Comparison of ENCODE assay signal across 11 mouse cellular contexts in genomic region chr5:125488116-125488455, GRCm38 (mm10). TPM values are rescaled to one million over a fixed set of nuclear protein-coding genes. Genes with fewer than 3 reads are reported as not detected.
DNase-seq lines count a peak whose midpoint lies in the region; ATAC-seq and TF ChIP-seq lines count a peak whose summit lies in the region.
"Had no signal": no experiment of that assay in that cellular context is flagged by ENCODE, and none has a peak within 500 bp of the region (broad histone marks: within the 10 kb centered on the region; RNA-seq: fewer than 3 reads in every experiment).

No protein-coding gene starts in this region.

- no peak overlapping the region for H3K9ac ChIP-seq in lung, postnatal 0 days (replicated peaks; ENCODE audit: low read depth)
- no peak overlapping the region for H3K9ac ChIP-seq in hindbrain, embryonic 13.5 days
- H3K9ac ChIP-seq in neural tube, embryonic 13.5 days, result no peak overlapping the region
- H3K9ac ChIP-seq: limb, embryonic 15.5 days had no signal

- WGBS in cerebellum, adult 2 months, result 41% methylated on average over 4 of the region's 4 CpGs
- 51% methylated on average over 4 of the region's 4 CpGs for WGBS in lung, postnatal 0 days
- WGBS in hindbrain, embryonic 13.5 days, result 64% methylated on average over 4 of the region's 4 CpGs
- 65% methylated on average over 4 of the region's 4 CpGs for WGBS in neural tube, embryonic 13.5 days
- 80% methylated on average over 4 of the region's 4 CpGs for WGBS in limb, embryonic 10.5 days

- H3K27me3 ChIP-seq in cerebellum, adult 2 months (ENCODE audit: control insufficient read depth, insufficient read depth, low read length), result no peaks in the 10 kb centered on the region
- no peaks in the 10 kb centered on the region for H3K27me3 ChIP-seq in lung, postnatal 0 days (replicated peaks; ENCODE audit: insufficient read depth, low read length)
- H3K27me3 ChIP-seq in hindbrain, embryonic 13.5 days, result no peaks in the 10 kb centered on the region
- no peaks in the 10 kb centered on the region for H3K27me3 ChIP-seq in neural tube, embryonic 13.5 days
- no peaks in the 10 kb centered on the region for H3K27me3 ChIP-seq in limb, embryonic 10.5 days (ENCODE audit: low read depth, poor library complexity, severe bottlenecking)
- H3K27me3 ChIP-seq: limb, embryonic 15.5 days had no signal

- H3K27ac ChIP-seq in cerebellum, adult 2 months (ENCODE audit: insufficient read depth, low read length), result no peak overlapping the region
- no peak overlapping the region for H3K27ac ChIP-seq in lung, postnatal 0 days (ENCODE audit: low read length)
- peak overlapping the region; percentile 77 for H3K27ac ChIP-seq in hindbrain, embryonic 13.5 days
- peak overlapping the region; percentile 55 for H3K27ac ChIP-seq in neural tube, embryonic 13.5 days (replicated peaks)
- no peak overlapping the region for H3K27ac ChIP-seq in limb, embryonic 10.5 days
- H3K27ac ChIP-seq: limb, embryonic 15.5 days had no signal

- no peak overlapping the region for H3K4me3 ChIP-seq in cerebellum, adult 2 months (replicated peaks; ENCODE audit: insufficient read depth, low read depth, low read length)
- H3K4me3 ChIP-seq in lung, postnatal 0 days (ENCODE audit: low read depth, low read length), result no peak overlapping the region
- no peak overlapping the region for H3K4me3 ChIP-seq in hindbrain, embryonic 13.5 days
- no peak overlapping the region for H3K4me3 ChIP-seq in neural tube, embryonic 13.5 days
- H3K4me3 ChIP-seq in limb, embryonic 10.5 days, result no peak overlapping the region
- H3K4me3 ChIP-seq: limb, embryonic 15.5 days had no signal

- no peak for DNase-seq in cerebellum, adult 2 months
- DNase-seq in cerebellum, adult 11 months, result no peak
- DNase-seq in lung, postnatal 0 days (ENCODE audit: low spot score), result peak; percentile 20
- no peak for DNase-seq in lung, postnatal 25 days (ENCODE audit: low spot score)
- DNase-seq in limb, embryonic 10.5 days (ENCODE audit: low spot score), result no peak
- DNase-seq in ovary, postnatal 10 days (ENCODE audit: low spot score), result no peak
- DNase-seq: gastrocnemius, postnatal 14 days; right cerebral cortex, adult 18-20 months had no signal

- TF ChIP-seq EP300 in lung, postnatal 0 days (IDR thresholded peaks at IDR 0.05), result no peak

- no peaks in the 10 kb centered on the region for H3K36me3 ChIP-seq in lung, postnatal 0 days (ENCODE audit: insufficient read depth, low read length)
- H3K36me3 ChIP-seq in hindbrain, embryonic 13.5 days, result peaks cover 68% of the 10 kb centered on the region
- peaks cover 65% of the 10 kb centered on the region for H3K36me3 ChIP-seq in neural tube, embryonic 13.5 days
- peaks cover 82% of the 10 kb centered on the region for H3K36me3 ChIP-seq in limb, embryonic 10.5 days

- TF ChIP-seq POLR2A in cerebellum, adult 2 months (IDR thresholded peaks at IDR 0.05; ENCODE audit: borderline replicate concordance, insufficient read depth, low read length), result no peak

- peaks cover 42% of the 10 kb centered on the region for H3K4me1 ChIP-seq in cerebellum, adult 2 months (ENCODE audit: control insufficient read depth, insufficient read depth, low read length)
- H3K4me1 ChIP-seq in lung, postnatal 0 days (ENCODE audit: insufficient read depth, low read depth, low read length), result no peaks in the 10 kb centered on the region
- peaks cover 24% of the 10 kb centered on the region for H3K4me1 ChIP-seq in hindbrain, embryonic 13.5 days (replicated peaks)
- H3K4me1 ChIP-seq in neural tube, embryonic 13.5 days (replicated peaks), result peaks cover 14% of the 10 kb centered on the region
- no peaks in the 10 kb centered on the region for H3K4me1 ChIP-seq in limb, embryonic 10.5 days
- H3K4me1 ChIP-seq: limb, embryonic 15.5 days had no signal

- H3K4me2 ChIP-seq in lung, postnatal 0 days (replicated peaks; ENCODE audit: low read depth, low read length), result no peak overlapping the region
- no peak overlapping the region for H3K4me2 ChIP-seq in hindbrain, embryonic 13.5 days
- no peak overlapping the region for H3K4me2 ChIP-seq in neural tube, embryonic 13.5 days
- H3K4me2 ChIP-seq: limb, embryonic 15.5 days had no signal

- H3K9me3 ChIP-seq in lung, postnatal 0 days (ENCODE audit: low read length), result no peaks in the 10 kb centered on the region
- no peaks in the 10 kb centered on the region for H3K9me3 ChIP-seq in hindbrain, embryonic 13.5 days
- H3K9me3 ChIP-seq in neural tube, embryonic 13.5 days, result no peaks in the 10 kb centered on the region
- no peaks in the 10 kb centered on the region for H3K9me3 ChIP-seq in limb, embryonic 10.5 days (replicated peaks)
- H3K9me3 ChIP-seq: limb, embryonic 15.5 days had no signal

- ATAC-seq in lung, postnatal 0 days, result no peak
- ATAC-seq in hindbrain, embryonic 13.5 days (ENCODE audit: low FRiP score), result no peak
- no peak for ATAC-seq in neural tube, embryonic 13.5 days (ENCODE audit: low read depth)

- TF ChIP-seq CTCF in cerebellum, adult 2 months (IDR thresholded peaks at IDR 0.05; ENCODE audit: borderline replicate concordance, insufficient read depth, low read depth, low read length), result peak; percentile 26; the same call in 1 of the 2 replicates
- TF ChIP-seq CTCF in lung, postnatal 0 days (IDR thresholded peaks at IDR 0.05), result peak; percentile 46

RNA-seq across cellular contexts. Expression of gene Aacs, which starts 12.5 kb away (rescaled TPM):
- 47.4 and 48.5 TPM in 2 replicates for polyA plus RNA-seq in cerebellum, adult 2 months (2012; rRNA removed)
- 20.0 and 25.9 TPM in 2 replicates for polyA plus RNA-seq in lung, postnatal 0 days (2015; fragmentation: Nextera tagmentation; extraction: Ambion mirVana)
- 60.0 and 62.4 TPM in 2 replicates for polyA plus RNA-seq in hindbrain, embryonic 13.5 days (2015; fragmentation: Nextera tagmentation; extraction: Ambion mirVana)
- 65.5 and 69.2 TPM in 2 replicates for polyA plus RNA-seq in neural tube, embryonic 13.5 days (2015; fragmentation: Nextera tagmentation; extraction: Ambion mirVana)
- 56.7 and 57.9 TPM in 2 replicates for polyA plus RNA-seq in limb, embryonic 10.5 days (2016; fragmentation: Nextera tagmentation; extraction: Ambion mirVana)

RNA-seq across cellular contexts. Expression of gene Tmem132b, which starts 43.5 kb away (rescaled TPM):
- 4.7 and 5.9 TPM in 2 replicates for polyA plus RNA-seq in cerebellum, adult 2 months (2012; rRNA removed)
- polyA plus RNA-seq in lung, postnatal 0 days (2015; fragmentation: Nextera tagmentation; extraction: Ambion mirVana), result not detected in 2 replicates
- polyA plus RNA-seq in hindbrain, embryonic 13.5 days (2015; fragmentation: Nextera tagmentation; extraction: Ambion mirVana), result 3.0 and 3.4 TPM in 2 replicates
- 3.0 TPM in 2 replicates for polyA plus RNA-seq in neural tube, embryonic 13.5 days (2015; fragmentation: Nextera tagmentation; extraction: Ambion mirVana)
- 0.03 TPM in 1 of 2 replicates, not detected in the other for polyA plus RNA-seq in limb, embryonic 10.5 days (2016; fragmentation: Nextera tagmentation; extraction: Ambion mirVana)

RNA-seq across cellular contexts. Expression of gene Bri3bp, which starts 46.7 kb away (rescaled TPM):
- 37.1 and 39.1 TPM in 2 replicates for polyA plus RNA-seq in cerebellum, adult 2 months (2012; rRNA removed)
- polyA plus RNA-seq in lung, postnatal 0 days (2015; fragmentation: Nextera tagmentation; extraction: Ambion mirVana), result 12.8 and 13.3 TPM in 2 replicates
- polyA plus RNA-seq in hindbrain, embryonic 13.5 days (2015; fragmentation: Nextera tagmentation; extraction: Ambion mirVana), result 31.4 and 35.6 TPM in 2 replicates
- 33.3 and 33.8 TPM in 2 replicates for polyA plus RNA-seq in neural tube, embryonic 13.5 days (2015; fragmentation: Nextera tagmentation; extraction: Ambion mirVana)
- 52.1 and 59.0 TPM in 2 replicates for polyA plus RNA-seq in limb, embryonic 10.5 days (2016; fragmentation: Nextera tagmentation; extraction: Ambion mirVana)

RNA-seq across cellular contexts. Expression of gene Dhx37, which starts 54.2 kb away (rescaled TPM):
- 19.6 and 21.4 TPM in 2 replicates for polyA plus RNA-seq in cerebellum, adult 2 months (2012; rRNA removed)
- polyA plus RNA-seq in lung, postnatal 0 days (2015; fragmentation: Nextera tagmentation; extraction: Ambion mirVana), result 4.3 and 5.9 TPM in 2 replicates
- 10.4 and 11.7 TPM in 2 replicates for polyA plus RNA-seq in hindbrain, embryonic 13.5 days (2015; fragmentation: Nextera tagmentation; extraction: Ambion mirVana)
- 9.0 and 10.6 TPM in 2 replicates for polyA plus RNA-seq in neural tube, embryonic 13.5 days (2015; fragmentation: Nextera tagmentation; extraction: Ambion mirVana)
- polyA plus RNA-seq in limb, embryonic 10.5 days (2016; fragmentation: Nextera tagmentation; extraction: Ambion mirVana), result 23.5 and 25.5 TPM in 2 replicates

Comparison
In these comparisons a context has a peak if more than half of its experiments do, and no peak if none do; other contexts are left out.
1. H3K27ac ChIP-seq: peak in hindbrain, embryonic 13.5 days (single experiment) and neural tube, embryonic 13.5 days (single experiment); none in cerebellum, adult 2 months (single experiment), lung, postnatal 0 days (single experiment) and limb, embryonic 10.5 days (single experiment).